Mouse (Mus musculus): ENCODE data around the gene Hsf5.
A peak's percentile ranks its signal among the peaks of the same experiment; 100 is the strongest.

Hsf5 gene

GRCm38 (mm10) chr11:87590841-87591525, 26.0 kb upstream of the Hsf5 start:
- peak; percentile 33 for DNase-seq

- DNase-seq, result peak; percentile 100
Measured at GRCm38 (mm10) chr11:87591526-87592353, 25.2 kb upstream of the Hsf5 start, which contains the start of gene Mtmr4. TSS of gene Mtmr4 (plus strand) at chr11:87592162.

GRCm38 (mm10) chr11:87592354-87592695, 24.6 kb upstream of the Hsf5 start:
- no peak for DNase-seq

GRCm38 (mm10) chr11:87592713-87593598, 24.0 kb upstream of the Hsf5 start:
- DNase-seq, result no peak

GRCm38 (mm10) chr11:87595327-87595841, 21.6 kb upstream of the Hsf5 start:
- DNase-seq, result peak; percentile 91

- DNase-seq, result no peak
Measured at GRCm38 (mm10) chr11:87595976-87596375, 21.0 kb upstream of the Hsf5 start.

GRCm38 (mm10) chr11:87596492-87596891, 20.5 kb upstream of the Hsf5 start:
- DNase-seq, result no peak

- DNase-seq, result no peak
Measured at GRCm38 (mm10) chr11:87597061-87597460, 19.9 kb upstream of the Hsf5 start.

GRCm38 (mm10) chr11:87599395-87600089, 17.4 kb upstream of the Hsf5 start:
- peak; percentile 51 for DNase-seq

- peak; percentile 55 for DNase-seq
Measured at GRCm38 (mm10) chr11:87600322-87600853, 16.6 kb upstream of the Hsf5 start.

- no peak for DNase-seq
Measured at GRCm38 (mm10) chr11:87602234-87602633, 14.7 kb upstream of the Hsf5 start.

- DNase-seq, result no peak
Measured at GRCm38 (mm10) chr11:87603571-87603970, 13.4 kb upstream of the Hsf5 start.

GRCm38 (mm10) chr11:87609264-87609663, 7.7 kb upstream of the Hsf5 start:
- DNase-seq, result peak; percentile 52

- DNase-seq, result no peak
Measured at GRCm38 (mm10) chr11:87611547-87611946, 5.4 kb upstream of the Hsf5 start.

GRCm38 (mm10) chr11:87613972-87614371, 3.0 kb upstream of the Hsf5 start:
- no peak for DNase-seq

- no peak for DNase-seq
Measured at GRCm38 (mm10) chr11:87615551-87615950, 1.4 kb upstream of the Hsf5 start.

GRCm38 (mm10) chr11:87615952-87616351, 1.0 kb upstream of the Hsf5 start:
- no peak for DNase-seq

- no peak for DNase-seq
Measured at GRCm38 (mm10) chr11:87617606-87618005, 642 bp downstream of the Hsf5 start.

GRCm38 (mm10) chr11:87623160-87623559, 6.2 kb downstream of the Hsf5 start:
- DNase-seq, result no peak

GRCm38 (mm10) chr11:87629859-87630258, 12.9 kb downstream of the Hsf5 start:
- DNase-seq, result peak; percentile 81

GRCm38 (mm10) chr11:87638793-87639192, 21.8 kb downstream of the Hsf5 start:
- no peak for DNase-seq

GRCm38 (mm10) chr11:87639206-87639605, 22.2 kb downstream of the Hsf5 start:
- peak; percentile 82 for DNase-seq

Measured in lung, postnatal 36 days (tissue).